Mouse (Mus musculus): ENCODE results near the gene Slc5a3. TPM values are rescaled to one million over a fixed set of nuclear protein-coding genes. Genes with fewer than 3 reads are reported as not detected.

The Slc5a3 gene
- polyA plus RNA-seq (2012; rRNA removed): 5.6 and 5.8 TPM in 2 replicates

GRCm38 (mm10) chr16:92057852-92058643, at the start of gene Slc5a3, which contains the start of the genes Mrps6 and Gm49711:
Gene Slc5a3 (plus strand): TSS chr16:92058322.
Gene Mrps6 (plus strand): TSS chr16:92058270.
Gene Gm49711 (plus strand): TSS chr16:92058316.

Other genes with a start within 250 kb of the Slc5a3 start
- gene Mrps6, start 52 bp upstream of the Slc5a3 start, polyA plus RNA-seq (2012; rRNA removed): 76.0 and 85.3 TPM in 2 replicates
- 0.36 and 0.45 TPM in 2 replicates for gene Gm49711, start within 50 bp of the Slc5a3 start, polyA plus RNA-seq (2012; rRNA removed)
- 12.9 and 18.1 TPM in 2 replicates for gene Kcne2, start 234.1 kb downstream of the Slc5a3 start, polyA plus RNA-seq (2012; rRNA removed)
- 39.7 and 41.3 TPM in 2 replicates for gene Smim11, start 243.0 kb downstream of the Slc5a3 start, polyA plus RNA-seq (2012; rRNA removed)